Mouse (Mus musculus) B cell, adult (primary cell): ENCODE measurements around the gene Plekhg4. TPM values are rescaled to one million over a fixed set of nuclear protein-coding genes. Genes with fewer than 3 reads are reported as not detected.

Experiments used
- total RNA-seq: library from RNA; stranded (reverse); gene quantifications from 4 replicates; pipeline ENCODE4 v1.2.4, GENCODE M21; 2023; ENCODE audit not compliant: inconsistent age

Plekhg4 gene
- total RNA-seq, result not detected in 4 replicates

GRCm38 (mm10) chr8:105373032-105373431 is at the start of gene Plekhg4:
Gene Plekhg4 (plus strand): TSS chr8:105373274.

DNA sequence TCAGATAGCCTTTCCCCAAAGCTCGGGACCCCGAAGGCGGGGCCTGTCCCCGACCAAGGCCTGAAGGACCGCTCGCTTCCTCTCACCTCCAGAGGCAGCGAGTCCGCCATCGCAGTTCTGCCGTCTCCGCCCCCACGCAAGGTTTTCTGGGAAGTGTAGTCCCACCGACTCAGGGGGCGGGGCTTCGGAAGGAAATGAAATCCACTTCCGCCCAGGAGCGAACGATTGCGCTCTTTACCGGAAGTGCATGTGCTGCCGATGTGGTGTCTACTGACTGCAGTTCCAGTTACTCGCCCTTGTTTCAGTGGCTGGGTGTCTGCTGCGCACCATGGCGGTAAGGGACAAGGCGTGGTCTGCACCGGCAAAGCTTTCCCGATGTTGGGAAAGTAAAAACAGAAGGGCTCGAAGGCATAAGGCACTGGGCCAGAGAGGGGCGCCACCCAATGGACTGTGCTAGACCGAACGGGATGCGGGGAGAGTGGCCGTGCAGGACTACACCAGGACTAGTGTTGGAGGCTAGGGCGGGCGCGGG is 46.9 kb upstream of the Plekhg4 start, which contains the start of the genes Lrrc29 and Tmem208:
Lrrc29 (minus strand) TSS at position 138 of the 532 bp plus-strand sequence.
Tmem208 (plus strand) TSS at position 214 of the 532 bp plus-strand sequence.

GRCm38 (mm10) chr8:105347428-105348221 is 25.4 kb upstream of the Plekhg4 start, which contains the start of gene Fhod1:
Gene Fhod1 (minus strand): TSS chr8:105347953.

DNA sequence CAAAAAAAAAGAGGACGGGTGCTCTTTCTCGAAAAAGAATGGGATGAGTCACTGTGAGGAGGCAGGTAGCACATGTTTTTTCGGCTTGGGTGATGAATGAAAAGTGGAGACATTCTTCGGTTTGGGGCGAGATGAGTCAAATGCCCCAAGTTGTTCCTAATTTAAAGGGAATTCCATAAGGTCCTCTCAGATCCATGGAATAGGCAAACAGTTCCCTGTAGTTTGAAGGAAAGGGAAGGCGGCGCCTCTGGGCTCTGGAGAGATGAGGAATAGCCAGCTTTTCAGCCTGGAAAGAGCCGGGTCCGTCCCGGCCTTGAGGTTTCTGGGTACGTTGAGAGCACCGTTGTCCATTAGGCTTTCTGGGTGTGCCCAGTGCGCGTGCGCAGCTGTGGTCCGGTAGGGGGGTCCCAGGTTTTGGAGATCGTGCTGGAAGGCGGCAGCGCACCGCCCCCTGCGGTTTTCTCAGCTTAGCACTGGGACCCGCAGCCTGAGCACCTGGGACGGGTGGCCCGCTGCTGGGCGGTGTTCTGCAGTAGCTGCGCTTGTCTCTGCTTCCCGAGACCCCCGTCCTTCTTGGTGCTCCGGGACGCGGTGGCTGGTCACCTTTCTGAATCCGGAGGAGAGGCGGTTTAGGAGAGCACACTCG is 24.5 kb upstream of the Plekhg4 start, which contains the start of gene Slc9a5:
Slc9a5 (plus strand) TSS at position 394 of the 646 bp plus-strand sequence.

GRCm38 (mm10) chr8:105413391-105413790 is 40.3 kb downstream of the Plekhg4 start, which contains the start of the genes Kctd19 and Lrrc36:
Gene Kctd19 (minus strand): TSS chr8:105413502.
Gene Lrrc36 (plus strand): TSS chr8:105413571.

Other genes with a start within 250 kb of the Plekhg4 start
- not detected in 4 replicates for gene Ces4a, start 241.5 kb upstream of the Plekhg4 start, total RNA-seq
- 88.9 to 106 TPM (median 97.3 TPM) in 4 replicates for gene Cbfb, start 202.6 kb upstream of the Plekhg4 start, total RNA-seq
- gene D230025D16Rik, start 148.1 kb upstream of the Plekhg4 start, total RNA-seq, result 22.9 to 29.6 TPM (median 24.6 TPM) in 4 replicates
- 1.00 to 1.5 TPM (median 1.4 TPM) in 4 replicates for gene B3gnt9, start 118.1 kb upstream of the Plekhg4 start, total RNA-seq
- 21.0 to 25.3 TPM (median 23.2 TPM) in 4 replicates for gene Tradd, start 108.7 kb upstream of the Plekhg4 start, total RNA-seq
- 8.0 to 10.0 TPM (median 9.0 TPM) in 4 replicates for gene Fbxl8, start 108.6 kb upstream of the Plekhg4 start, total RNA-seq
- gene Hsf4, start 103.5 kb upstream of the Plekhg4 start, total RNA-seq, result 0.33 to 1.1 TPM (median 0.88 TPM) in 4 replicates
- not detected in 4 replicates for gene Nol3, start 97.1 kb upstream of the Plekhg4 start, total RNA-seq
- gene 4931428F04Rik, start 83.4 kb upstream of the Plekhg4 start, total RNA-seq, result 5.0 to 7.7 TPM (median 6.5 TPM) in 4 replicates
- gene Exoc3l, start 77.2 kb upstream of the Plekhg4 start, total RNA-seq, result 1.2 to 1.4 TPM (median 1.3 TPM) in 4 replicates
- gene E2f4, start 75.6 kb upstream of the Plekhg4 start, total RNA-seq, result 83.8 to 97.8 TPM (median 88.5 TPM) in 4 replicates
- 3.0 to 4.7 TPM (median 3.9 TPM) in 4 replicates for gene Elmo3, start 67.7 kb upstream of the Plekhg4 start, total RNA-seq
- gene Lrrc29, start 47.0 kb upstream of the Plekhg4 start, total RNA-seq, result 6.3 to 8.3 TPM (median 7.0 TPM) in 4 replicates
- 26.8 to 32.7 TPM (median 29.3 TPM) in 4 replicates for gene Tmem208, start 46.9 kb upstream of the Plekhg4 start, total RNA-seq
- gene Fhod1, start 25.3 kb upstream of the Plekhg4 start, total RNA-seq, result 35.8 to 40.7 TPM (median 37.7 TPM) in 4 replicates
- gene Slc9a5, start 24.4 kb upstream of the Plekhg4 start, total RNA-seq, result 1.3 to 2.1 TPM (median 2.0 TPM) in 4 replicates
- not detected in 4 replicates for gene Kctd19, start 40.2 kb downstream of the Plekhg4 start, total RNA-seq
- not detected in 4 replicates for gene Lrrc36, start 40.3 kb downstream of the Plekhg4 start, total RNA-seq
- gene Tppp3, start 98.3 kb downstream of the Plekhg4 start, total RNA-seq, result 0.54 to 0.77 TPM (median 0.63 TPM) in 3 of 4 replicates, not detected in the other
- gene Zdhhc1, start 123.6 kb downstream of the Plekhg4 start, total RNA-seq, result 3.0 to 4.8 TPM (median 3.6 TPM) in 4 replicates
- not detected in 4 replicates for gene Hsd11b2, start 145.5 kb downstream of the Plekhg4 start, total RNA-seq
- 99.8 to 117 TPM (median 102 TPM) in 4 replicates for gene Atp6v0d1, start 192.8 kb downstream of the Plekhg4 start, total RNA-seq
- 25.4 to 27.6 TPM (median 26.1 TPM) in 4 replicates for gene Ripor1, start 232.0 kb downstream of the Plekhg4 start, total RNA-seq